Mouse (Mus musculus): ENCODE measurements around the gene Ttc30a1.

DNA sequence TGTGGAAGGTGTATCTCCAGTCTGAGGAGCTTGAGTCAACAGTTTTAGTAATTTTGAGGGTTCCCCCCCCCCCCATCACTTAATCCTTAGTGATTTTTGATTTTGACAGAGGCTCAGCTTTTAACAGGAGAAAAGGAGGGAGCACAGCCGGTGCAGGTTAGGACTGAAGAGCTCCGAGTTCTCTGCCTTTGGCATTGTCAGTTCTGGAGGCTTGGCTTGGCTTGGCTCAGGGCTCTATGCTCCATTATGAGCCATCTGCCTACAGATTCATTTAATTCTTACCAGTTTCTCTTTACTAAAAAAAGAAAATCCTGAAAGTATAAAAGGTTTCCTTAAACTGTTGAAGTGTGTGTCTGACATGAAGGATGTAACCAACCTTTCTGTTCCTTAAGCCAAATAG lies 52.6 kb downstream of the Ttc30a1 start:
- no peak for TF ChIP-seq CTCF (IDR thresholded peaks at IDR 0.05; ENCODE audit: low read depth)
- TF ChIP-seq EP300 (IDR thresholded peaks at IDR 0.05; ENCODE audit: low read depth) = no peak

Data from liver, embryonic 14.5 days (tissue).